Mouse (Mus musculus) left cerebral cortex, postnatal 36 days (tissue): Measurements from ENCODE around the gene Pgm2l1. TPM values are rescaled to one million over a fixed set of nuclear protein-coding genes. Genes with fewer than 3 reads are reported as not detected.

ENCODE experiments used
- DNase-seq, 2 experiments: peaks; one replicate each; pipeline ENCODE4 v3.0.0; 2021 to 2022; ENCODE audit warnings: low spot score in 2 of 2, mixed read lengths in 1 of 2
- intact Hi-C: fragments of 180-260 bp; cut with DNase I; formaldehyde crosslinking; loops from one replicate; pipeline ENCODE4 v1.15.1; 2025
- total RNA-seq, 2 experiments: library from RNA; stranded (reverse); gene quantifications; 2 replicates each; pipeline ENCODE4 v1.2.3; 2021

Pgm2l1 gene
- total RNA-seq, 2 experiments from 2014 or later: 294 to 308 TPM

GRCm38 (mm10) chr7:100283298-100283697, 56.1 kb downstream of the Pgm2l1 start:
- intact Hi-C loops: no loop called here
- no peak for DNase-seq

- no peak for DNase-seq
These were observed 58.2 kb downstream of the Pgm2l1 start, which contains the start of gene P4ha3 for GRCm38 (mm10) chr7:100285383-100285782. P4ha3 (plus strand) TSS chr7:100285520.

GRCm38 (mm10) chr7:100287748-100288578, 60.8 kb downstream of the Pgm2l1 start:
- intact Hi-C loops: no loop called here
- no peak for DNase-seq

More at GRCm38 (mm10) chr7:100285383-100285782, 58.2 kb downstream of the Pgm2l1 start, which contains the start of gene P4ha3:
- intact Hi-C loops: no loop called here

DNA sequence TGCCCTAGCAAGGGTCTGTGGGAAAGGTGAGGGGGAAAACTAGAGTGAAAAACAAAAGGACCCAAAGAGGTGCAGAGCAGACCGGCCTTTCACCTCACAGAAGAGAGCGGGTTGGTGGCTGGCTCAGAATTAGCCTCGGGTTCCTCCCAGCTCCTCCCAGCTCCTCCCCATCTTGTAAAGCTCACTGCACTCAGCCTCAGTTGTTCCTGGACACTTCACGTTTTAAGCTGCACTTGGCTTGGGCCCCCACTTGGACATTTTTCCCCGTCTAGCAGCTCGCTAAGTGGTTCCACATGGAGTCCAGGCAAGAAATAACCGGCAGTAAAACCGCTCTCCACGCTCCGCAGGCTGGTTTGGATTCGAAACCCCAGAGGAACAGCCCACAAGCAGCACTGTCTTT, 61.4 kb downstream of the Pgm2l1 start:
- DNase-seq: no peak

GRCm38 (mm10) chr7:100293546-100293945, 66.4 kb downstream of the Pgm2l1 start:
- DNase-seq: no peak
- intact Hi-C loops: no loop called here

More for the DNA sequence above, 61.4 kb downstream of the Pgm2l1 start:
- intact Hi-C loops: no loop called here

- intact Hi-C loops: no loop called here
- no peak for DNase-seq
These were observed 68.6 kb downstream of the Pgm2l1 start for GRCm38 (mm10) chr7:100295745-100296144.

- intact Hi-C loops: no loop called here
- no peak for DNase-seq
These were observed 69.5 kb downstream of the Pgm2l1 start for GRCm38 (mm10) chr7:100296699-100297098.

DNA sequence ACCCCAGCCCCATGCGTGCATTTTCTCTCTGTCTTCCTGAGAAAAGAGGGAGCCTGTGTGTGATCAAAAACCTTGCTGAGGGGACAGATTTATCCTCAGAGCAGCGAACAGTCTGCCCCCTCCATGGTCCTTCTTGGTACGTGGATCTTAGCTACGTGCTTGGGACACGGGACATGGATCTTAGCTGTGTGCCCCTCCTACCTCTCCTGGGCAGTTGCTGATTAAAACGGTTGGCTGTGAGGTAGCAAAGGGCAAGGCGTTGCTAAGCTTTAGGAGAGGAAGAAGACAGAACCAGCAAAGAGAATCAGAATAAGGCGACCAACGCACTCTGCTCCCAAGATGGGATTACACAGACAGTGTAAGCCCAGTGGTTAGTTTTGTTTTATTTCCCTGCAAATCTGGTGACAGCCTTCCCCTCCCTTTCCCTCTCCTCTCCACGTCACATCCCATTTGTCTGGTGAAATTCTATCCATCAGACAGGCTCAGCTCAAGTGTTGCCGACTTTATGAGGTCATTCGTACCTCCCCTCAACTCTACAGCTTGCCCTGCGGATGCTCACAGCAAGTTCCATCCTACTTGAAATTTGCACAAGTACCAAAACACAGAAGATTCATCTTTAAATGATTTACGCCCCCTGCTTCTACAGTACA, 71.8 kb downstream of the Pgm2l1 start:
- DNase-seq: no peak
- intact Hi-C loops: no loop called here

DNA sequence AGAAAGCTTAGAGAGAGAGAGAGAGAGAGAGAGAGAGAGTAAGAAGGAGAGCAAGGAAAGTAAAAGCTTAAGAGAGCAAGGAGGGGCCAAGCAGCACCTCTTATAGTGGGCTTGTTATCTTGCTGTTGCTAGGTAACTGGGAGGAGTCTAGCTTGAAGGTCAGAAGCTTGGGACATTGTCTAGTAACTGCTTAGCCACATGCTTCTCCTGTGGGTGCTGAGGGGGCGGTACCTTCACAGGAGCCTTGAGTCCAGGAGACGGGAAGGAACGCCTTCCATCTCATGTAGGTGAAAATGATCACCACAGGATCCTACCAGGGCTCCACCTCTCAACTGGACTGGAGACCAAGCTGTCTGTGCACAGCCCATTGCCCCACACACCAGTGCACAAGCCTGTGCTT, 74.2 kb downstream of the Pgm2l1 start:
- intact Hi-C loops: no loop called here
- DNase-seq: no peak

DNA sequence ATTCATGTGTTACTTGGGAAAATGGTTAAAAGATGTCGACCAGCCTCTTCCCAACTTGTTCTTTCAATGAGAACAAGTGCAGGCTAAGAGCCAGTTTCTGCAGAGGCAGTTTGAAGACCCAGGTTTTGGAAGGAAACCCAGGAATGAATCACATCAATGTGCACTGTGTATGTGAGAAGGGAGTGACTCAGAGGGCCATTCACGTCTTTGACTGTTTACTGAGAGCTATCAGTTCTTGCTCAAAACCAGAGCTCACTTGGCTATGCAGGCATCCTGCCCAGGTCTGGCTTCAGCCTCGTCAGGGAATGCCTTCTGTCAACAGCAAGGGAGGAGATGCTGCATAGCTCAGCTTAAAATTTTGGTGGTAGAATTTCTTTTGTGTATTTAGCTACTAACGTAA, 75.1 kb downstream of the Pgm2l1 start:
- DNase-seq: peak; percentile 61 to 79
- intact Hi-C loops: no loop called here

GRCm38 (mm10) chr7:100305894-100306293, 78.7 kb downstream of the Pgm2l1 start:
- intact Hi-C loops: no loop called here

GRCm38 (mm10) chr7:100307872-100308653, 80.9 kb downstream of the Pgm2l1 start:
- DNase-seq: peak; percentile 43 to 59
- intact Hi-C loops: no loop called here

More at GRCm38 (mm10) chr7:100305894-100306293, 78.7 kb downstream of the Pgm2l1 start:
- DNase-seq: no peak

GRCm38 (mm10) chr7:100309216-100309615, 82.0 kb downstream of the Pgm2l1 start:
- intact Hi-C loops: no loop called here
- no peak for DNase-seq

GRCm38 (mm10) chr7:100309679-100310078, 82.5 kb downstream of the Pgm2l1 start:
- no peak for DNase-seq
- intact Hi-C loops: no loop called here

GRCm38 (mm10) chr7:100310290-100310689, 83.1 kb downstream of the Pgm2l1 start:
- no peak for DNase-seq
- intact Hi-C loops: no loop called here

DNA sequence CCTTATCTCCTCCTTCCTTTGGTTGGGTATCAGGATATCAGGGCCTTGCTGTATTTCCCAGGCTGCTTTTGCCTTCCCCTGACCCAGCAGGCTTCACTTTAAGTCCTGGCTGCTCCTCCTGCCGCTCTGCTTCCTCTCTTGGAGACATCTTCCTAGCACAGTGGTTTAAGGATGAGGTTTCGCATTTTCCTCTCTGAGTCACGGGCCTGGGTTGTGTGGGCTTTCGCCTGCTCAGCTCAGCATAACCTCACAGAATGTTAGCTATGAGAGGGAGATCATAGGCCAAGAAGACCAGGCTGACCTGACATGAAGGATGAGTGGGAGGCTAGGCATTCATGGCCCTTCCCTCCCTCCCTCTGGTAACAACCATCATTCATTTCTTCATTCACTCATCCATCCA, 85.5 kb downstream of the Pgm2l1 start:
- DNase-seq: no peak
- intact Hi-C loops: no loop called here

GRCm38 (mm10) chr7:100316924-100317323, 89.7 kb downstream of the Pgm2l1 start:
- intact Hi-C loops: no loop called here
- DNase-seq: no peak

DNA sequence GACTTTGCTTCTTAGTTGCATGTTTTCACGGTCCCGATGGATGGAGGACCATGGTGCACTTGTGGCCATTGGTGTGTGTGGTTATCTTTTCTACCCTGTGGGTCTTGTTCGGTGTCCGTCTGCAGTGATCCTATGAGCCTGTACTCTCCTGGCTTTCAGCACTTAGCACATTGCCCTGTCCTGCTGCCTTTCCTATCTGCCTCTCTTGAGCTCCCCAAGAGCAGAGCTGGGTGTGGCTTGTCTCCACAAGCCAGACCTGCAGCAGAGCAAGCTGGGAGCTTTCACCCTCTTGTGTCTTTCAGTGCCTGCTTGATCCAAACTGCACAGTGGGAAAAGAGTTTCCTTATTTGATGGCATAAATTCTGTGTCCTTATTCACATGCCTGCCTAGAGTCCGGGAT, 90.3 kb downstream of the Pgm2l1 start:
- intact Hi-C loops: no loop called here
- no peak for DNase-seq

DNA sequence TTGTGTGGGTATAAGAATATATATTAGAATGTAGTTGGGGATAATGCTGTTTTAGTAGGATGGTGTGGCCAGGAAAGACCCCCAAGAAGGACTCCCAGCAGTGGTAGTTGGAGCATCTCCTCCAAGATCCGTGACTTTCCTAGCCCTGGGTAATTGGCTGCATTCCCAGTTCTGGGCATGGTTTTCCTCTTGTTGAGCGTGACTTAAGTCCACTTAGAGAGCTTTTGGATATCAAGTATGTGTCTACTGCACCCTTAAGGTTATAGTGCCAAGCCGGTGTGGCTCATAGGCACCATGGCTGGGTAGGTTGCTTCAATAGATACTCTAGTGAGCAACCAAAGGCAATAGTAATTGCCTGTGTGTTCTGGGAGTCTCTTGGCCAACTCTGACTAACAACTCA, 96.5 kb downstream of the Pgm2l1 start:
- no peak for DNase-seq
- intact Hi-C loops: loop anchor here (2.0 kb wide), 1 partner anchor 43 kb away; no protein-coding TSS in a partner anchor

GRCm38 (mm10) chr7:100325482-100325881, 98.3 kb downstream of the Pgm2l1 start:
- DNase-seq: peak in 1 of 2 experiments; percentile 57
- intact Hi-C loops: loop anchor here (2.0 kb wide), 1 partner anchor 45 kb away; no protein-coding TSS in a partner anchor
